Mouse (Mus musculus): ENCODE results near the gene Tprn. TPM values are rescaled to one million over a fixed set of nuclear protein-coding genes. Genes with fewer than 3 reads are reported as not detected.
A peak's percentile ranks its signal among the peaks of the same experiment; 100 is the strongest.

Tprn gene
- polyA plus RNA-seq, 1 experiment from 2014 or later: 5.3 TPM

DNA sequence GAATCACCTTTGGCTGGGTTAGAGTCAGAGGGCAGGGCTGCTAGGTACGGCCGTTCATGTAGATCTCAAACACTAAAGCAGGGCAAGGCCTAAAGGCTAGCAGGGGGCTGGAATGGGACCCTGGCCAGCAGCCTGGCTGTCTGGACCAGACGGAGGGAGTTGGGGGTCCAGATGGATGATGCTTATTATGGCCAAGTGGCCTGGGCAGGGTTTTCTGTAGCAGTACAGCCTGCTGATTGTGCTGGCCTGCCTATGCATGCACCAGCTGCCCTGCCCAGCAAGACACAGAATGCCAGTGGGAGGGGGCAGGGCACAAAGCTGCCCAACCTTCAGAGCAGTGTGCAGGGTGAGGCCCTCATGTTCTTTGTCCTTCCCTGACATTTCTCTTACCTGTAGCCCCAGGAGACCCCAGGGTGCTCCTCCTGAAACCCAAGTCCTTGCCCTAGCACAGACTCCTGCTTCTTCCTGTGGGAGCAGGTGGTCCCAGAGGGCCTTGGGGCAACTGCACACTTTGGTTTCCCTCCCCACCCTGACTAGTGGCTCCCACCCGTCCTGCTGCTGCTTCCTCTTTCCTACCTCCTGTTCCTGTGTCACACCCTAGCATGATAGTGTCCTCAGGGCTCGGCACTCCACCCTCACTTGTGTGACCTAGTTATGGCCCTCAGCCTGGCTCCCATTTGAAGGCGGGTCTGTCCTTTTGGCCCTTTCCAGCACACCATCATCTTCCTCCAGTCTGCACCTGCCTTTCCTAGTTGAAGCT, 3.7 kb downstream of the Tprn start:
- WGBS (ENCODE audit: insufficient replicate concordance): 46% methylated on average over 6 of the region's 6 CpGs
- peaks cover 60% of the 10 kb centered on the region for H3K4me1 ChIP-seq (ENCODE audit: insufficient read depth)

GRCm38 (mm10) chr2:25266720-25267119, 4.3 kb downstream of the Tprn start:
- Histone ChIP-seq H3K36me3 (replicated peaks; ENCODE audit: insufficient read depth, low read length) (peaks cover 19% of the 10 kb centered on the region), H3K4me1 (ENCODE audit: insufficient read depth) (peaks cover 65% of the 10 kb centered on the region), H3K4me3 (ENCODE audit: low read depth, low read length) (peak overlapping the region; percentile 21; the same call in 1 of the 2 replicates), H3K9me3 (ENCODE audit: low read length) (no peaks in the 10 kb centered on the region), H3K4me2 (ENCODE audit: low read depth, low read length) (peak overlapping the region; percentile 93), H3K27me3 (ENCODE audit: insufficient read depth, low read length) (no peaks in the 10 kb centered on the region), H3K9ac (replicated peaks) (peak overlapping the region; percentile 63), H3K27ac (ENCODE audit: low read depth) (peak overlapping the region; percentile 84)
- TF ChIP-seq CTCF (IDR thresholded peaks at IDR 0.05; ENCODE audit: low read depth) (no peak), EP300 (IDR thresholded peaks at IDR 0.05; ENCODE audit: low read depth) (no peak)
- WGBS (ENCODE audit: insufficient replicate concordance): 34% methylated on average over 2 of the region's 2 CpGs
- ATAC-seq: peak; percentile 34
- DNase-seq: peak; percentile 86

More for the DNA sequence above, 3.7 kb downstream of the Tprn start:
- peak overlapping the region; percentile 84 for H3K27ac ChIP-seq (ENCODE audit: low read depth)
- peak overlapping the region; percentile 21 for H3K4me3 ChIP-seq (ENCODE audit: low read depth, low read length)
- peak overlapping the region; percentile 93 for H3K4me2 ChIP-seq (ENCODE audit: low read depth, low read length)
- no peaks in the 10 kb centered on the region for H3K27me3 ChIP-seq (ENCODE audit: insufficient read depth, low read length)
- peak overlapping the region; percentile 63 for H3K9ac ChIP-seq (replicated peaks)
- no peaks in the 10 kb centered on the region for H3K9me3 ChIP-seq (ENCODE audit: low read length)
- peak; percentile 13 for ATAC-seq
- DNase-seq: no peak
- H3K36me3 ChIP-seq (replicated peaks; ENCODE audit: insufficient read depth, low read length): peaks cover 19% of the 10 kb centered on the region
- no peak for TF ChIP-seq EP300 (IDR thresholded peaks at IDR 0.05; ENCODE audit: low read depth)
- no peak for TF ChIP-seq CTCF (IDR thresholded peaks at IDR 0.05; ENCODE audit: low read depth)

DNA sequence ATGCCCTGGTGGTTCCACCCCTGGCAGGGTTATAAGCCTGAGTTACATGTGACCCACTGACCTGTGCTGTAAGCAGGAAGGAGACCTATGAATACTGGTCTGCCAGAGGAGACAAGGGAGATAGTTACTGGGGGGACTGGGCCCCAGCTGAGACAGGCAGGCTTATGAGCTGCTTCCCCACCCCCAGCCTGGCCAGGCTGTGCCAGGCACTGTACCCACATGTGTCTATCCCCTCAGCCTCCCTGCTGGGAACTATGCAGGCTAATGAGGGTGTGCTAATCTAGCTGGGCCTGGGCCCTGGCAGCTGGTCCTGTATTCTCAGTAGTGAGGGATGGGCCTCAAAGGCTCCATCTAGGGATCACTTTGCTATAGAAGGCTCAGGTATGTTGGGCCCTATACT, 4.8 kb downstream of the Tprn start:
- Histone ChIP-seq H3K4me3 (ENCODE audit: low read depth, low read length) (no peak overlapping the region), H3K4me1 (ENCODE audit: insufficient read depth) (peaks cover 62% of the 10 kb centered on the region), H3K27me3 (ENCODE audit: insufficient read depth, low read length) (no peaks in the 10 kb centered on the region), H3K36me3 (replicated peaks; ENCODE audit: insufficient read depth, low read length) (peaks cover 19% of the 10 kb centered on the region), H3K9me3 (ENCODE audit: low read length) (no peaks in the 10 kb centered on the region), H3K27ac (ENCODE audit: low read depth) (peak overlapping the region; percentile 84), H3K9ac (replicated peaks) (peak overlapping the region; percentile 45), H3K4me2 (ENCODE audit: low read depth, low read length) (peak overlapping the region; percentile 93)
- TF ChIP-seq CTCF (IDR thresholded peaks at IDR 0.05; ENCODE audit: low read depth) (no peak), EP300 (IDR thresholded peaks at IDR 0.05; ENCODE audit: low read depth) (no peak)
- DNase-seq: no peak
- ATAC-seq: no peak

- TF ChIP-seq CTCF (IDR thresholded peaks at IDR 0.05; ENCODE audit: low read depth) (no peak), EP300 (IDR thresholded peaks at IDR 0.05; ENCODE audit: low read depth) (no peak)
- H3K4me3 ChIP-seq (ENCODE audit: low read depth, low read length): no peak overlapping the region
- H3K4me2 ChIP-seq (ENCODE audit: low read depth, low read length): no peak overlapping the region
- ATAC-seq: no peak
- no peak for DNase-seq
- H3K9ac ChIP-seq (replicated peaks): no peak overlapping the region
- H3K9me3 ChIP-seq (ENCODE audit: low read length): no peaks in the 10 kb centered on the region
- peaks cover 19% of the 10 kb centered on the region for H3K36me3 ChIP-seq (replicated peaks; ENCODE audit: insufficient read depth, low read length)
- H3K27ac ChIP-seq (ENCODE audit: low read depth): peak overlapping the region; percentile 84
- H3K4me1 ChIP-seq (ENCODE audit: insufficient read depth): peaks cover 64% of the 10 kb centered on the region
- 66% methylated on average over 4 of the region's 4 CpGs for WGBS (ENCODE audit: insufficient replicate concordance)
- no peaks in the 10 kb centered on the region for H3K27me3 ChIP-seq (ENCODE audit: insufficient read depth, low read length)
These were observed 5.4 kb downstream of the Tprn start for GRCm38 (mm10) chr2:25267746-25268309.

- ATAC-seq: peak; percentile 96
- Histone ChIP-seq H3K4me1 (ENCODE audit: insufficient read depth) (peaks cover 32% of the 10 kb centered on the region), H3K36me3 (replicated peaks; ENCODE audit: insufficient read depth, low read length) (peaks cover 44% of the 10 kb centered on the region)
These were observed 9.6 kb downstream of the Tprn start, which contains the start of the genes Ssna1 and Anapc2 for GRCm38 (mm10) chr2:25271827-25272511. Gene Ssna1 (minus strand): TSS chr2:25272438. Gene Anapc2 (plus strand): TSS chr2:25272478.

GRCm38 (mm10) chr2:25272515-25272914, 10.1 kb downstream of the Tprn start:
- peaks cover 47% of the 10 kb centered on the region for H3K36me3 ChIP-seq (replicated peaks; ENCODE audit: insufficient read depth, low read length)

More at GRCm38 (mm10) chr2:25271827-25272511, 9.6 kb downstream of the Tprn start, which contains the start of the genes Ssna1 and Anapc2:
- Histone ChIP-seq H3K4me3 (ENCODE audit: low read depth, low read length) (peak within 1 kb of the TSS; percentile 87), H3K9ac (replicated peaks) (peak within 1 kb of the TSS; percentile 89), H3K9me3 (ENCODE audit: low read length) (no peaks in the 10 kb centered on the region), H3K27ac (ENCODE audit: low read depth) (peak within 1 kb of the TSS; percentile 84), H3K4me2 (ENCODE audit: low read depth, low read length) (peak within 1 kb of the TSS; percentile 94), H3K27me3 (ENCODE audit: insufficient read depth, low read length) (no peaks in the 10 kb centered on the region)
- under 1% methylated on average over 54 of the region's 55 CpGs for WGBS (ENCODE audit: insufficient replicate concordance)
- DNase-seq: peak; percentile 100
- no peak; the same call in 1 of the 2 replicates for TF ChIP-seq EP300 (IDR thresholded peaks at IDR 0.05; ENCODE audit: low read depth)
- TF ChIP-seq CTCF (IDR thresholded peaks at IDR 0.05; ENCODE audit: low read depth): peak; percentile 69

More at GRCm38 (mm10) chr2:25272515-25272914, 10.1 kb downstream of the Tprn start:
- Histone ChIP-seq H3K27ac (ENCODE audit: low read depth) (peak overlapping the region; percentile 52), H3K9ac (replicated peaks) (peak overlapping the region; percentile 89), H3K4me1 (ENCODE audit: insufficient read depth) (peaks cover 27% of the 10 kb centered on the region), H3K27me3 (ENCODE audit: insufficient read depth, low read length) (no peaks in the 10 kb centered on the region), H3K9me3 (ENCODE audit: low read length) (no peaks in the 10 kb centered on the region), H3K4me2 (ENCODE audit: low read depth, low read length) (peak overlapping the region; percentile 94), H3K4me3 (ENCODE audit: low read depth, low read length) (peak overlapping the region; percentile 87)
- ATAC-seq: peak; percentile 37
- no peak for TF ChIP-seq CTCF (IDR thresholded peaks at IDR 0.05; ENCODE audit: low read depth)
- under 1% methylated on average over 29 of the region's 29 CpGs for WGBS (ENCODE audit: insufficient replicate concordance)
- no peak for DNase-seq
